Mouse (Mus musculus) 3T3-L1 (cell line): ENCODE data around the gene Nek6.

ENCODE experiments used
- DNase-seq: peaks from one replicate; pipeline ENCODE4 v3.0.0-alpha.2; 2015; ENCODE audit warnings: low read depth, low spot score

Nek6 gene

GRCm38 (mm10) chr2:38509004-38509719, 2.3 kb upstream of the Nek6 start:
- DNase-seq, result no peak

- peak; percentile 59 for DNase-seq
These were observed 1.3 kb upstream of the Nek6 start for GRCm38 (mm10) chr2:38510120-38510519.

- DNase-seq, result peak; percentile 90
These were observed 1.1 kb downstream of the Nek6 start for GRCm38 (mm10) chr2:38512308-38513182.

GRCm38 (mm10) chr2:38513183-38513529, 1.7 kb downstream of the Nek6 start:
- no peak for DNase-seq

GRCm38 (mm10) chr2:38514411-38514810, 3.0 kb downstream of the Nek6 start:
- no peak for DNase-seq

- DNase-seq, result no peak
These were observed 4.0 kb downstream of the Nek6 start for GRCm38 (mm10) chr2:38515446-38515845.

- no peak for DNase-seq
These were observed 5.0 kb downstream of the Nek6 start for GRCm38 (mm10) chr2:38516471-38516870.

GRCm38 (mm10) chr2:38517045-38517444, 5.6 kb downstream of the Nek6 start:
- no peak for DNase-seq

- no peak for DNase-seq
These were observed 7.3 kb downstream of the Nek6 start for GRCm38 (mm10) chr2:38518719-38519118.

GRCm38 (mm10) chr2:38519934-38520333, 8.5 kb downstream of the Nek6 start:
- no peak for DNase-seq

GRCm38 (mm10) chr2:38521618-38522017, 10.2 kb downstream of the Nek6 start:
- DNase-seq, result no peak

- DNase-seq, result peak; percentile 79
These were observed 10.9 kb downstream of the Nek6 start for GRCm38 (mm10) chr2:38522354-38522753.

- DNase-seq, result peak; percentile 79
These were observed 12.5 kb downstream of the Nek6 start for GRCm38 (mm10) chr2:38523781-38524445.

GRCm38 (mm10) chr2:38525034-38525433, 13.6 kb downstream of the Nek6 start:
- peak; percentile 50 for DNase-seq

- DNase-seq, result no peak
These were observed 18.2 kb downstream of the Nek6 start for GRCm38 (mm10) chr2:38529582-38530152.

- peak; percentile 74 for DNase-seq
These were observed 19.5 kb downstream of the Nek6 start for GRCm38 (mm10) chr2:38530955-38531381.

GRCm38 (mm10) chr2:38533322-38533721, 21.9 kb downstream of the Nek6 start:
- peak; percentile 73 for DNase-seq

- DNase-seq, result no peak
These were observed 22.3 kb downstream of the Nek6 start for GRCm38 (mm10) chr2:38533767-38534166.

GRCm38 (mm10) chr2:38534241-38534940, 22.9 kb downstream of the Nek6 start:
- DNase-seq, result no peak

- DNase-seq, result no peak
These were observed 23.6 kb downstream of the Nek6 start for GRCm38 (mm10) chr2:38535051-38535450.

GRCm38 (mm10) chr2:38535521-38536220, 24.2 kb downstream of the Nek6 start:
- DNase-seq, result peak; percentile 66
